Mouse (Mus musculus) erythroblast, embryonic 14.5 days (primary cell): ENCODE data around the gene Ube2s.

ENCODE experiments used
- GATA1 ChIP-seq: IDR thresholded peaks from 2 replicates; pipeline ENCODE4 v1.6.1; 2012; ENCODE audit warnings: low read length, inconsistent platforms, mixed read lengths
- TAL1 ChIP-seq: IDR thresholded peaks from 3 replicates; pipeline ENCODE4 v1.6.1; 2012; ENCODE audit warnings: low read length, inconsistent platforms, mixed read lengths

DNA sequence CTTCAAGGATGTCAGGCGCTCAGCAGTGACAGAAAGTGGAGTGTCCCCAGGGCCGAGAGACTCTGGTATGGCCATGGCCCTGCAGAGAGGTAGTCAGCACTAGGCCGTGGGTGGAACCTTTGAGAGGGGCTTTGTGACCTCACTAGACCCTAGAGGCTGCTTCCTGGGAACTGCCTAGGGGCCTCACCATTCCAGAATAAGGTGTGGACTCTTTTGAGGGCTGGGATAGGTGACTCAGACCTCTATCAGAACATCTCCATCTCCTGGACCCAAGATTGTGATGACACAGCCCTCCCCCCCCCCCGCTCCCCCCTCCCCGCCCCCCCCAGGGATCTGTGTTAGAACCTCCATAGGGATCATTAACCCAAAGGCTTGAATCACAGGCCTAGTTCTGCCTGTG, 41.2 kb downstream of the Ube2s start, which contains the start of gene Fam71e2:
- no peak for TF ChIP-seq TAL1
- TF ChIP-seq GATA1, result no peak
